In genomic region chr16:57319284-57320124, GRCm38 (mm10) we compare ENCODE assay signal across 16 mouse cellular contexts. TPM values are rescaled to one million over a fixed set of nuclear protein-coding genes. Genes with fewer than 3 reads are reported as not detected.
DNase-seq lines count a peak whose midpoint lies in the region; ATAC-seq lines count a peak whose summit lies in the region.
"Had no signal": no experiment of that assay in that cellular context is flagged by ENCODE, and none has a peak within 500 bp of the region (broad histone marks: within the 10 kb centered on the region; RNA-seq: fewer than 3 reads in every experiment).

No protein-coding gene starts in this region.

- peak; percentile 14 for DNase-seq in adrenal gland, adult 2 months
- DNase-seq in adrenal gland, postnatal 10 days, result no peak
- DNase-seq in kidney, postnatal 14 days, result no peak
- DNase-seq in naive thymus-derived CD4-positive, alpha-beta T cell, adult 2 months (ENCODE audit: low read depth), result peak; percentile 64
- DNase-seq in lung, adult 18-20 months, result no peak
- DNase-seq: heart, postnatal 4 days; right cerebral cortex, postnatal 25 days had no signal

- no peaks in the 10 kb centered on the region for H3K36me3 ChIP-seq in kidney, embryonic 15.5 days
- H3K36me3 ChIP-seq in hindbrain, embryonic 13.5 days, result no peaks in the 10 kb centered on the region
- H3K36me3 ChIP-seq: embryonic facial prominence, embryonic 13.5 days; forebrain, embryonic 12.5 days; limb, embryonic 15.5 days; neural tube, embryonic 15.5 days had no signal

- peak overlapping the region; percentile 70 for H3K27ac ChIP-seq in kidney, embryonic 15.5 days
- no peak overlapping the region for H3K27ac ChIP-seq in hindbrain, embryonic 13.5 days
- H3K27ac ChIP-seq: embryonic facial prominence, embryonic 13.5 days; forebrain, embryonic 12.5 days; limb, embryonic 15.5 days; neural tube, embryonic 15.5 days had no signal

- no peak overlapping the region for H3K4me3 ChIP-seq in kidney, embryonic 15.5 days (replicated peaks)
- H3K4me3 ChIP-seq in hindbrain, embryonic 13.5 days, result no peak overlapping the region
- H3K4me3 ChIP-seq: embryonic facial prominence, embryonic 13.5 days; forebrain, embryonic 12.5 days; limb, embryonic 15.5 days; megakaryocyte, embryonic 14.5 days; neural tube, embryonic 15.5 days had no signal

- no peaks in the 10 kb centered on the region for H3K27me3 ChIP-seq in kidney, embryonic 15.5 days
- no peaks in the 10 kb centered on the region for H3K27me3 ChIP-seq in hindbrain, embryonic 13.5 days
- H3K27me3 ChIP-seq: embryonic facial prominence, embryonic 13.5 days; forebrain, embryonic 12.5 days; limb, embryonic 15.5 days; megakaryocyte, embryonic 14.5 days; neural tube, embryonic 15.5 days had no signal

- 0 out of 2 replicates have a peak, but pooled peaks cover 4% of the 10 kb centered on the region for H3K9me3 ChIP-seq in kidney, embryonic 15.5 days (replicated peaks)
- 0 out of 2 replicates have a peak, but pooled peaks cover 4% of the 10 kb centered on the region for H3K9me3 ChIP-seq in hindbrain, embryonic 13.5 days
- H3K9me3 ChIP-seq: forebrain, embryonic 12.5 days; limb, embryonic 15.5 days; megakaryocyte, embryonic 14.5 days; neural tube, embryonic 15.5 days had no signal

- WGBS in kidney, embryonic 15.5 days, result 62% methylated on average over 7 of the region's 7 CpGs
- WGBS in hindbrain, embryonic 13.5 days, result 68% methylated on average over 7 of the region's 7 CpGs

- no peak overlapping the region for H3K4me2 ChIP-seq in kidney, embryonic 15.5 days
- H3K4me2 ChIP-seq in hindbrain, embryonic 13.5 days, result no peak overlapping the region
- H3K4me2 ChIP-seq: embryonic facial prominence, embryonic 13.5 days; forebrain, embryonic 12.5 days; limb, embryonic 15.5 days; neural tube, embryonic 15.5 days had no signal

- H3K4me1 ChIP-seq in kidney, embryonic 15.5 days, result peaks cover 19% of the 10 kb centered on the region
- no peaks in the 10 kb centered on the region for H3K4me1 ChIP-seq in hindbrain, embryonic 13.5 days (replicated peaks)
- H3K4me1 ChIP-seq: neural tube, embryonic 15.5 days had no signal

- peak; percentile 53; the same call in 1 of the 2 replicates for ATAC-seq in kidney, embryonic 15.5 days (replicated peaks; ENCODE audit: low FRiP score)
- peak; percentile 82 for ATAC-seq in activated CD4-positive, CD25-positive, alpha-beta regulatory T cell, adult 4 months
- ATAC-seq in hindbrain, embryonic 13.5 days (ENCODE audit: low FRiP score), result no peak
- ATAC-seq: intestine, postnatal 0 days had no signal

- H3K9ac ChIP-seq in kidney, embryonic 15.5 days, result no peak overlapping the region
- no peak overlapping the region for H3K9ac ChIP-seq in hindbrain, embryonic 13.5 days
- H3K9ac ChIP-seq: embryonic facial prominence, embryonic 13.5 days; forebrain, embryonic 12.5 days; limb, embryonic 15.5 days; neural tube, embryonic 15.5 days had no signal

RNA-seq across cellular contexts. Expression of gene Tmem30c, which starts 26.8 kb away (rescaled TPM):
- not detected for total RNA-seq in adrenal gland, adult 2 months (2021)
- polyA plus RNA-seq in adrenal gland, adult 2 months (2012; rRNA removed), result not detected in 2 replicates
- not detected for total RNA-seq in adrenal gland, postnatal 10 days (2021)
- polyA plus RNA-seq in kidney, embryonic 15.5 days (2015; fragmentation: Nextera tagmentation; extraction: Ambion mirVana), result 0.06 and 0.10 TPM in 2 replicates
- polyA plus RNA-seq in activated CD4-positive, CD25-positive, alpha-beta regulatory T cell, adult 4 months (2017; shearing (Covaris generic)), result not detected
- 0.12 and 0.18 TPM in 2 replicates for polyA plus RNA-seq in hindbrain, embryonic 13.5 days (2015; fragmentation: Nextera tagmentation; extraction: Ambion mirVana)
- total RNA-seq: heart, postnatal 4 days had no signal
- polyA plus RNA-seq: intestine, postnatal 0 days; limb, embryonic 15.5 days had no signal

RNA-seq across cellular contexts. Expression of gene Filip1l, which starts 33.4 kb away (rescaled TPM):
- 10 to 100 TPM; 23.0 to 23.1 TPM for total RNA-seq in adrenal gland, adult 2 months (2021)
- polyA plus RNA-seq in adrenal gland, adult 2 months (2012; rRNA removed), result 0.90 and 0.99 TPM in 2 replicates
- 10 to 100 TPM; 22.6 to 23.1 TPM for total RNA-seq in adrenal gland, postnatal 10 days (2021)
- polyA plus RNA-seq in kidney, embryonic 15.5 days (2015; fragmentation: Nextera tagmentation; extraction: Ambion mirVana), result 24.2 and 24.8 TPM in 2 replicates
- 10 to 100 TPM; 14.0 to 14.3 TPM for polyA plus RNA-seq in activated CD4-positive, CD25-positive, alpha-beta regulatory T cell, adult 4 months (2017; shearing (Covaris generic))
- 3.3 and 3.6 TPM in 2 replicates for polyA plus RNA-seq in hindbrain, embryonic 13.5 days (2015; fragmentation: Nextera tagmentation; extraction: Ambion mirVana)

Comparison
In these comparisons a context has a peak if more than half of its experiments do, and no peak if none do; other contexts are left out.
1. DNase-seq: peak in adrenal gland, adult 2 months (single experiment) and naive thymus-derived CD4-positive, alpha-beta T cell, adult 2 months (single experiment); none in adrenal gland, postnatal 10 days (single experiment), kidney, postnatal 14 days (single experiment) and lung, adult 18-20 months (0 of 2).